Mouse (Mus musculus): ENCODE data around the gene Mindy1.
A peak's percentile ranks its signal among the peaks of the same experiment; 100 is the strongest.

The Mindy1 gene

GRCm38 (mm10) chr3:95295321-95296102 lies 14.4 kb downstream of the Mindy1 start:
- DNase-seq = no peak

- DNase-seq = no peak
These were observed 14.9 kb downstream of the Mindy1 start for GRCm38 (mm10) chr3:95296103-95296469.

GRCm38 (mm10) chr3:95298018-95298417 lies 16.9 kb downstream of the Mindy1 start:
- no peak for DNase-seq

- no peak for DNase-seq
These were observed 20.2 kb downstream of the Mindy1 start for GRCm38 (mm10) chr3:95301204-95301796.

- DNase-seq = no peak
These were observed 25.1 kb downstream of the Mindy1 start for GRCm38 (mm10) chr3:95306244-95306643.

- no peak for DNase-seq
These were observed 26.0 kb downstream of the Mindy1 start, which contains the start of gene Anxa9 for GRCm38 (mm10) chr3:95307100-95307499. Gene Anxa9, minus strand, starts transcription at chr3:95307176.

- no peak for DNase-seq
These were observed 29.4 kb downstream of the Mindy1 start for GRCm38 (mm10) chr3:95310496-95310895.

- peak; percentile 60 for DNase-seq
These were observed 30.1 kb downstream of the Mindy1 start for GRCm38 (mm10) chr3:95310968-95311882.

- DNase-seq = no peak
These were observed 31.5 kb downstream of the Mindy1 start for GRCm38 (mm10) chr3:95312623-95313022.

GRCm38 (mm10) chr3:95313476-95313875 lies 32.3 kb downstream of the Mindy1 start:
- no peak for DNase-seq

GRCm38 (mm10) chr3:95314075-95314474 lies 32.9 kb downstream of the Mindy1 start:
- DNase-seq = no peak

GRCm38 (mm10) chr3:95314486-95315093 lies 33.4 kb downstream of the Mindy1 start, which contains the start of gene Cers2:
Gene Cers2, plus strand, starts transcription at chr3:95314791.
- DNase-seq = no peak

- peak; percentile 66 for DNase-seq
These were observed 34.1 kb downstream of the Mindy1 start for GRCm38 (mm10) chr3:95315094-95315843.

GRCm38 (mm10) chr3:95315844-95316550 lies 34.9 kb downstream of the Mindy1 start:
- DNase-seq = no peak

GRCm38 (mm10) chr3:95317414-95318080 lies 36.4 kb downstream of the Mindy1 start:
- peak; percentile 65 for DNase-seq

GRCm38 (mm10) chr3:95318548-95318947 lies 37.4 kb downstream of the Mindy1 start:
- no peak for DNase-seq

- no peak for DNase-seq
These were observed 38.0 kb downstream of the Mindy1 start for GRCm38 (mm10) chr3:95319110-95319509.

GRCm38 (mm10) chr3:95319701-95320625 lies 38.8 kb downstream of the Mindy1 start:
- peak; percentile 48 for DNase-seq

GRCm38 (mm10) chr3:95323429-95323828 lies 42.3 kb downstream of the Mindy1 start:
- DNase-seq = no peak

Measured in right cerebral cortex, adult 18-20 months (tissue).